Mouse (Mus musculus) layer of hippocampus, adult 18-20 months (tissue): ENCODE results near the gene Cnksr3. TPM values are rescaled to one million over a fixed set of nuclear protein-coding genes. Genes with fewer than 3 reads are reported as not detected.

ENCODE experiments used
- DNase-seq, 2 experiments: peaks; one replicate each; pipeline ENCODE4 v3.0.0; 2022; ENCODE audit warnings: low spot score in 2 of 2
- total RNA-seq, 2 experiments: library from RNA; stranded (reverse); gene quantifications; 2 replicates each; pipeline ENCODE4 v1.2.3; 2021

The Cnksr3 gene
- total RNA-seq, 2 experiments from 2014 or later = 3.7 to 4.6 TPM

- DNase-seq = no peak
Measured at GRCm38 (mm10) chr10:7077971-7078370, 134.1 kb downstream of the Cnksr3 start.

- DNase-seq = peak in 1 of 2 experiments; percentile 35
Measured at GRCm38 (mm10) chr10:7077389-7077808, 134.6 kb downstream of the Cnksr3 start.

GRCm38 (mm10) chr10:7076662-7077211 lies 135.3 kb downstream of the Cnksr3 start:
- no peak for DNase-seq

GRCm38 (mm10) chr10:7076201-7076600 lies 135.8 kb downstream of the Cnksr3 start:
- peak; percentile 78 to 89 for DNase-seq

- DNase-seq = no peak
Measured at GRCm38 (mm10) chr10:7075661-7076060, 136.4 kb downstream of the Cnksr3 start.

GRCm38 (mm10) chr10:7074231-7074630 lies 137.8 kb downstream of the Cnksr3 start:
- no peak for DNase-seq

- DNase-seq = no peak
Measured at GRCm38 (mm10) chr10:7070924-7071323, 141.1 kb downstream of the Cnksr3 start.

- DNase-seq = no peak
Measured at GRCm38 (mm10) chr10:7070100-7070835, 141.8 kb downstream of the Cnksr3 start.

- DNase-seq = no peak
Measured at GRCm38 (mm10) chr10:7069090-7069489, 142.9 kb downstream of the Cnksr3 start.

Other genes starting within 250 kb of the Cnksr3 start
- gene Ipcef1, start 159.8 kb downstream of the Cnksr3 start, total RNA-seq = 10 to 100 TPM; 26.1 to 26.4 TPM